Mouse (Mus musculus): ENCODE measurements around the gene Myo9b. TPM values are rescaled to one million over a fixed set of nuclear protein-coding genes. Genes with fewer than 3 reads are reported as not detected.

Myo9b gene
- polyA plus RNA-seq, 1 experiment from 2014 or later: 24.2 TPM

GRCm38 (mm10) chr8:71404011-71404410, 131.5 kb downstream of the Myo9b start:
- no peak for DNase-seq
- Histone ChIP-seq H3K9ac (no peak overlapping the region), H3K27me3 (ENCODE audit: insufficient read depth, low read length) (no peaks in the 10 kb centered on the region), H3K4me3 (ENCODE audit: low read depth, low read length) (no peak overlapping the region), H3K36me3 (ENCODE audit: insufficient read depth) (peaks cover 29% of the 10 kb centered on the region), H3K4me1 (ENCODE audit: insufficient read depth) (no peaks in the 10 kb centered on the region), H3K4me2 (no peak overlapping the region), H3K27ac (ENCODE audit: low read depth) (no peak overlapping the region), H3K9me3 (ENCODE audit: low read depth, low read length) (no peaks in the 10 kb centered on the region)
- 89% methylated on average over 8 of the region's 8 CpGs for WGBS
- ATAC-seq (ENCODE audit: insufficient read depth): no peak
- no peak for TF ChIP-seq CTCF (IDR thresholded peaks at IDR 0.05; ENCODE audit: low read depth)

- DNase-seq (no peak), ATAC-seq (ENCODE audit: insufficient read depth) (no peak)
- Histone ChIP-seq H3K27ac (ENCODE audit: low read depth) (no peak overlapping the region), H3K4me1 (ENCODE audit: insufficient read depth) (no peaks in the 10 kb centered on the region), H3K4me2 (peak overlapping the region; percentile 88), H3K36me3 (ENCODE audit: insufficient read depth) (peaks cover 35% of the 10 kb centered on the region), H3K27me3 (ENCODE audit: insufficient read depth, low read length) (no peaks in the 10 kb centered on the region), H3K4me3 (ENCODE audit: low read depth, low read length) (peak overlapping the region; percentile 78; the same call in 1 of the 2 replicates), H3K9ac (peak overlapping the region; percentile 79), H3K9me3 (ENCODE audit: low read depth, low read length) (no peaks in the 10 kb centered on the region)
- 87% methylated on average over 9 of the region's 9 CpGs for WGBS
- TF ChIP-seq CTCF (IDR thresholded peaks at IDR 0.05; ENCODE audit: low read depth): no peak
Measured at GRCm38 (mm10) chr8:71404951-71405351, 132.4 kb downstream of the Myo9b start.

GRCm38 (mm10) chr8:71405401-71406098, 133.0 kb downstream of the Myo9b start, which contains the start of gene Ankle1:
TSS of gene Ankle1 (plus strand) at chr8:71406010.
- peak within 1 kb of the TSS; percentile 46 for H3K27ac ChIP-seq (ENCODE audit: low read depth)
- H3K9me3 ChIP-seq (ENCODE audit: low read depth, low read length): no peaks in the 10 kb centered on the region
- ATAC-seq (ENCODE audit: insufficient read depth): peak; percentile 93
- peak within 1 kb of the TSS; percentile 78 for H3K4me3 ChIP-seq (ENCODE audit: low read depth, low read length)
- H3K36me3 ChIP-seq (ENCODE audit: insufficient read depth): peaks cover 36% of the 10 kb centered on the region
- DNase-seq: peak; percentile 99
- H3K4me1 ChIP-seq (ENCODE audit: insufficient read depth): no peaks in the 10 kb centered on the region
- H3K9ac ChIP-seq: peak within 1 kb of the TSS; percentile 79
- TF ChIP-seq CTCF (IDR thresholded peaks at IDR 0.05; ENCODE audit: low read depth): peak; percentile 93
- H3K4me2 ChIP-seq: peak within 1 kb of the TSS; percentile 88
- 15% methylated on average over 33 of the region's 33 CpGs for WGBS
- H3K27me3 ChIP-seq (ENCODE audit: insufficient read depth, low read length): no peaks in the 10 kb centered on the region

GRCm38 (mm10) chr8:71406099-71407015, 133.8 kb downstream of the Myo9b start:
- Histone ChIP-seq H3K4me2 (peak overlapping the region; percentile 88), H3K4me3 (ENCODE audit: low read depth, low read length) (peak overlapping the region; percentile 78), H3K36me3 (ENCODE audit: insufficient read depth) (peaks cover 36% of the 10 kb centered on the region), H3K4me1 (ENCODE audit: insufficient read depth) (no peaks in the 10 kb centered on the region), H3K27me3 (ENCODE audit: insufficient read depth, low read length) (no peaks in the 10 kb centered on the region), H3K9me3 (ENCODE audit: low read depth, low read length) (no peaks in the 10 kb centered on the region), H3K9ac (peak overlapping the region; percentile 79), H3K27ac (ENCODE audit: low read depth) (peak overlapping the region; percentile 46)
- peak; percentile 94 for TF ChIP-seq CTCF (IDR thresholded peaks at IDR 0.05; ENCODE audit: low read depth)
- WGBS: under 1% methylated on average over 55 of the region's 55 CpGs
- peak; percentile 84 for ATAC-seq (ENCODE audit: insufficient read depth)
- peak; percentile 88 for DNase-seq

- 88% methylated on average over 14 of the region's 14 CpGs for WGBS
- no peaks in the 10 kb centered on the region for H3K27me3 ChIP-seq (ENCODE audit: insufficient read depth, low read length)
- peaks cover 36% of the 10 kb centered on the region for H3K36me3 ChIP-seq (ENCODE audit: insufficient read depth)
- H3K4me1 ChIP-seq (ENCODE audit: insufficient read depth): no peaks in the 10 kb centered on the region
- H3K9me3 ChIP-seq (ENCODE audit: low read depth, low read length): no peaks in the 10 kb centered on the region
- no peak for TF ChIP-seq CTCF (IDR thresholded peaks at IDR 0.05; ENCODE audit: low read depth)
- no peak for DNase-seq
- no peak overlapping the region for H3K27ac ChIP-seq (ENCODE audit: low read depth)
- no peak overlapping the region for H3K9ac ChIP-seq
- H3K4me3 ChIP-seq (ENCODE audit: low read depth, low read length): peak overlapping the region; percentile 78
- peak overlapping the region; percentile 88 for H3K4me2 ChIP-seq
- ATAC-seq (ENCODE audit: insufficient read depth): no peak
Measured at GRCm38 (mm10) chr8:71407441-71407840, 134.9 kb downstream of the Myo9b start.

- H3K4me2 ChIP-seq: no peak overlapping the region
- H3K4me1 ChIP-seq (ENCODE audit: insufficient read depth): no peaks in the 10 kb centered on the region
- H3K27ac ChIP-seq (ENCODE audit: low read depth): no peak overlapping the region
- no peak overlapping the region for H3K9ac ChIP-seq
- TF ChIP-seq CTCF (IDR thresholded peaks at IDR 0.05; ENCODE audit: low read depth): no peak
- ATAC-seq (ENCODE audit: insufficient read depth) (no peak), DNase-seq (no peak)
- H3K9me3 ChIP-seq (ENCODE audit: low read depth, low read length): no peaks in the 10 kb centered on the region
- no peak overlapping the region for H3K4me3 ChIP-seq (ENCODE audit: low read depth, low read length)
- 92% methylated on average over 4 of the region's 4 CpGs for WGBS
- peaks cover 36% of the 10 kb centered on the region for H3K36me3 ChIP-seq (ENCODE audit: insufficient read depth)
- H3K27me3 ChIP-seq (ENCODE audit: insufficient read depth, low read length): no peaks in the 10 kb centered on the region
Measured at GRCm38 (mm10) chr8:71408231-71408630, 135.7 kb downstream of the Myo9b start.

Other genes starting within 250 kb of the Myo9b start
- gene Haus8, start 220 bp downstream of the Myo9b start, polyA plus RNA-seq (2014; fragmentation: Nextera tagmentation; extraction: Ambion mirVana): 55.3 and 60.1 TPM in 2 replicates
- 83.2 and 85.6 TPM in 2 replicates for gene Use1, start 94.1 kb downstream of the Myo9b start, polyA plus RNA-seq (2014; fragmentation: Nextera tagmentation; extraction: Ambion mirVana)
- gene Ocel1, start 98.6 kb downstream of the Myo9b start, polyA plus RNA-seq (2014; fragmentation: Nextera tagmentation; extraction: Ambion mirVana): 4.0 and 5.0 TPM in 2 replicates
- 94.7 and 102 TPM in 2 replicates for gene Nr2f6, start 109.2 kb downstream of the Myo9b start, polyA plus RNA-seq (2014; fragmentation: Nextera tagmentation; extraction: Ambion mirVana)
- gene Ushbp1, start 123.1 kb downstream of the Myo9b start, polyA plus RNA-seq (2014; fragmentation: Nextera tagmentation; extraction: Ambion mirVana): 20.5 and 20.6 TPM in 2 replicates
- gene Babam1, start 124.1 kb downstream of the Myo9b start, polyA plus RNA-seq (2014; fragmentation: Nextera tagmentation; extraction: Ambion mirVana): 108 and 114 TPM in 2 replicates
- 32.2 and 38.0 TPM in 2 replicates for gene Ankle1, start 133.3 kb downstream of the Myo9b start, polyA plus RNA-seq (2014; fragmentation: Nextera tagmentation; extraction: Ambion mirVana)
- gene Abhd8, start 190.9 kb downstream of the Myo9b start, polyA plus RNA-seq (2014; fragmentation: Nextera tagmentation; extraction: Ambion mirVana): 36.6 and 47.8 TPM in 2 replicates
- gene Mrpl34, start 192.2 kb downstream of the Myo9b start, polyA plus RNA-seq (2014; fragmentation: Nextera tagmentation; extraction: Ambion mirVana): 134 and 135 TPM in 2 replicates
- 101 and 111 TPM in 2 replicates for gene Dda1, start 196.5 kb downstream of the Myo9b start, polyA plus RNA-seq (2014; fragmentation: Nextera tagmentation; extraction: Ambion mirVana)
- 2.4 and 3.1 TPM in 2 replicates for gene Ano8, start 213.2 kb downstream of the Myo9b start, polyA plus RNA-seq (2014; fragmentation: Nextera tagmentation; extraction: Ambion mirVana)
- 7.6 and 9.6 TPM in 2 replicates for gene Gtpbp3, start 215.4 kb downstream of the Myo9b start, polyA plus RNA-seq (2014; fragmentation: Nextera tagmentation; extraction: Ambion mirVana)
- 123 and 135 TPM in 2 replicates for gene Plvap, start 239.0 kb downstream of the Myo9b start, polyA plus RNA-seq (2014; fragmentation: Nextera tagmentation; extraction: Ambion mirVana)